Mouse (Mus musculus) kidney, adult 2 months (tissue): ENCODE results near the gene Slc38a1.

Source experiments
- CTCF ChIP-seq: fragments of 200-500 bp; conservative IDR thresholded peaks from 2 replicates; pipeline ENCODE4 v1.5.1; 2011; ENCODE audit warnings: low read depth, mild to moderate bottlenecking, control low read depth, low read length, moderate library complexity, mixed read lengths; ENCODE audit not compliant: insufficient read depth, insufficient read length
- POLR2A ChIP-seq: fragments of 200-500 bp; IDR thresholded peaks from one replicate; pipeline ENCODE4 v1.6.1; 2011; ENCODE audit warnings: low read depth, low read length, control low read depth

DNA sequence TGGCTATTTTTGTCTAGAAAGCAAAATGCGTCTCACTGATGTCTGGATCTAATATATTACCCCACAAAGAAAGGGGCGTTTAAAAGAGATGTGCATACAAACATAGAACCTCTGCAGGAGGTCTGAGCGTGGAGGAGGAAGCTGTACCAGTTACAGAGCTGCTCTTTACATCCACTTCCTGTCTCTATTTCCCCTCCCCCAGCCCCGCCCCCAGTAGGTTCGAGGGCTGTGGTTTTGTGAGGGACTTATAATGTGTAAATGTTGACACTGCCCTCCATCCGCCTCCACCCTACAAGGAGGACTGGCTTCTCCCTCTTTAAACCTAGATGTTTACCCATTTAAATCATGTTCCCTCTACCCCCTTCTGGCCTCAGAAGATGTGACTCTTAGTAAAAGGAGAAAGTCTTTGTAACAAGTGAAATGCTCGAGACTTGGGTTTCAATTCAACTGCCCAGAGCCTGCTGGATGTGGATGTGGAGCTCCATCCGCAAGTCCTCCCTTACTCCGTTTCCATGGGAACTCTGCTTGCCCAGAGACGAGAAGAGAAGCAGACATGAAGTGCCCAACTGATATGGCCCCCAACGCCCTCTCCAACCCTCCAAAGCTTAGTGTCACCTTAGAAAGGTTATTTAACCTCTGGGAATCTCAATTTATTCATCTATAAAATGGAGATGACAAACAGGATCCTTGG is 43.7 kb downstream of the Slc38a1 start:
- TF ChIP-seq POLR2A (no peak), CTCF (no peak)
